In genomic region chr6:58624126-58624525, GRCm38 (mm10) we compare ENCODE assay signal across 19 mouse cellular contexts.
"Had no signal": no experiment of that assay in that cellular context is flagged by ENCODE, and none has a peak within 500 bp of the region (broad histone marks: within the 10 kb centered on the region; RNA-seq: fewer than 3 reads in every experiment).

No protein-coding gene starts in this region.

- H3K4me2 ChIP-seq: liver, embryonic 13.5 days; midbrain, embryonic 11.5 days; neural tube, embryonic 12.5 days; neural tube, embryonic 15.5 days; stomach, embryonic 15.5 days had no signal

- DNase-seq: kidney, adult 18-20 months; kidney, adult 9 months; kidney, postnatal 14 days; kidney, postnatal 4 days; layer of hippocampus, adult 9-11 months; layer of hippocampus, postnatal 36 days; liver, embryonic 13.5 days; lung, adult 2 months; lung, postnatal 14 days; lung, postnatal 4 days; midbrain, embryonic 14.5 days; retina, postnatal 1 day; right cerebral cortex, postnatal 25 days; spleen, adult 18-20 months; thymus, postnatal 25 days had no signal

- H3K27me3 ChIP-seq: liver, embryonic 13.5 days; neural tube, embryonic 12.5 days; neural tube, embryonic 15.5 days; stomach, embryonic 15.5 days had no signal

- H3K36me3 ChIP-seq: liver, embryonic 13.5 days; neural tube, embryonic 12.5 days; neural tube, embryonic 15.5 days; stomach, embryonic 15.5 days had no signal

- H3K27ac ChIP-seq: liver, embryonic 13.5 days; neural tube, embryonic 12.5 days; neural tube, embryonic 15.5 days; stomach, embryonic 15.5 days had no signal

- H3K4me3 ChIP-seq: liver, embryonic 13.5 days; neural tube, embryonic 12.5 days; neural tube, embryonic 15.5 days; stomach, embryonic 15.5 days had no signal
